Mouse (Mus musculus) small intestine, adult 2 months (tissue): ENCODE measurements around the gene Zfp523. TPM values are rescaled to one million over a fixed set of nuclear protein-coding genes. Genes with fewer than 3 reads are reported as not detected.

Source experiments
- H3K27ac ChIP-seq: fragments of 200-500 bp; 2 replicates; pipeline ENCODE4 v1.5.1; 2012; ENCODE audit warnings: low read depth, low read length, control low read depth, inconsistent platforms; ENCODE audit not compliant: insufficient read depth
- H3K27me3 ChIP-seq: fragments of 200-500 bp; 2 replicates; pipeline ENCODE4 v1.6.1; 2012; ENCODE audit warnings: mild to moderate bottlenecking, moderate library complexity, low read length, inconsistent platforms; ENCODE audit not compliant: control insufficient read depth, insufficient read depth
- H3K36me3 ChIP-seq: fragments of 200-500 bp; 2 replicates; pipeline ENCODE4 v1.6.1; 2012; ENCODE audit warnings: mild to moderate bottlenecking, low read length, control low read depth, inconsistent platforms; ENCODE audit not compliant: control insufficient read depth, insufficient read depth
- H3K4me1 ChIP-seq: fragments of 200-500 bp; 2 replicates; pipeline ENCODE4 v1.6.1; 2012; ENCODE audit warnings: low read length, inconsistent platforms, mixed read lengths; ENCODE audit not compliant: control insufficient read depth, insufficient read depth, insufficient read length
- H3K4me3 ChIP-seq: fragments of 200-500 bp; 2 replicates; pipeline ENCODE4 v1.5.1; 2012; ENCODE audit warnings: low read depth, mild to moderate bottlenecking, control low read depth, inconsistent platforms, low read length, moderate library complexity
- CTCF ChIP-seq: fragments of 200-500 bp; IDR thresholded peaks from 2 replicates; pipeline ENCODE4 v1.5.1; 2012; ENCODE audit warnings: low read depth, mild to moderate bottlenecking, control low read depth, inconsistent platforms, low read length, moderate library complexity, mixed read lengths; ENCODE audit not compliant: insufficient replicate concordance, insufficient read length; ENCODE audit errors: extremely low read depth
- POLR2A ChIP-seq: fragments of 200-500 bp; IDR thresholded peaks from 2 replicates; pipeline ENCODE4 v1.6.1; 2012; ENCODE audit warnings: low read depth, mild to moderate bottlenecking, control low read depth, inconsistent platforms, low read length, moderate library complexity
- WGBS: fragments of 180-500 bp; shearing (Covaris S2); methylation state at CpG from one replicate; pipeline ENCODE4 v1.1.7; 2018; 5-methylcytosine and 5-hydroxymethylcytosine counted together
- polyA plus RNA-seq: library from polyadenylated mRNA; depleted of rRNA; stranded (reverse); fragments of >200 nt; gene quantifications from 2 replicates; pipeline ENCODE4 v1.2.3, GENCODE M21; 2012

Gene Zfp523
- polyA plus RNA-seq, 1 experiment = 39.8 TPM

DNA sequence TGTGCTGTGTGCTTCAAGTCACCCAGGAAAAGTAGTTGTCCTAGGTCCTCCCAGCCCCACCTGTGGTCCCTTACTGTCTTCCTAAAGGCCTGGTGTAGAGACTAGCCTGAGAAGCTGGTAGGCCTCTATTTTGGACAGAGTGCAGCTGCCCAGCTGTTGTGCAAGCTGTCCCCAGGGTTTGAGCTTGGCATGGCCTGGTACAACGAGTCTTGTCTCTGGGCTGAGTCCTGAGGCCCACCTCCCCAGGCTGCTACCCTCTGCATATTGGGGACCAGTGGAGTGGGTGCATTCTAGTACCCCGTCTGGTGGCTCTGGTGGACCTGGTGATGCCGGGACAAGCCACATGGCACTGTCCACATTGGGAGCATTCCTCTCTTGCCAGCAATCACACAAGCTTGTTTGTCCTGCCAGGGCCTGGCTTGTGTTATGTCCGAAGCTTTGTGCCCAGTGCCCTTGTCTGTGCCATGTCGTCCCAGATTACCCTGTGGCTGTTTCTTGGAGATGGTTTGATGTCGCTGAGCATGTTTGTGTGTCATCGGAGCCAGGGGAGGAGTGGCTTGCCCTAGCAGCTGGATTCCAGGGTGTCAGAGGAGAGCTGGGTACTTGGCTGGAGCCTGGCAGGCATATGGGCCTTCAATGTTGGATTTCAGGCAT is 59.2 kb downstream of the Zfp523 start:
- Histone ChIP-seq H3K27me3 (no peaks in the 10 kb centered on the region), H3K27ac (no peak overlapping the region), H3K36me3 (peaks cover 33% of the 10 kb centered on the region), H3K4me3 (no peak overlapping the region), H3K4me1 (peaks cover 11% of the 10 kb centered on the region; the same call in 1 of the 2 replicates)
- 71% methylated on average over 7 of the region's 7 CpGs for WGBS
- TF ChIP-seq CTCF (no peak), POLR2A (no peak)

GRCm38 (mm10) chr17:28236636-28237015 is 59.7 kb downstream of the Zfp523 start:
- 54% methylated on average over 4 of the region's 4 CpGs for WGBS

GRCm38 (mm10) chr17:28237362-28237761 is 60.4 kb downstream of the Zfp523 start:
- no peak overlapping the region for H3K4me3 ChIP-seq
- H3K4me1 ChIP-seq = peaks cover 5% of the 10 kb centered on the region; the same call in 1 of the 2 replicates
- peaks cover 45% of the 10 kb centered on the region for H3K36me3 ChIP-seq
- H3K27ac ChIP-seq = no peak overlapping the region
- TF ChIP-seq POLR2A (no peak), CTCF (no peak)
- WGBS = 74% methylated on average over 5 of the region's 5 CpGs
- H3K27me3 ChIP-seq = no peaks in the 10 kb centered on the region

More at GRCm38 (mm10) chr17:28236636-28237015, 59.7 kb downstream of the Zfp523 start:
- peaks cover 7% of the 10 kb centered on the region; the same call in 1 of the 2 replicates for H3K4me1 ChIP-seq
- H3K36me3 ChIP-seq = peaks cover 38% of the 10 kb centered on the region
- H3K27ac ChIP-seq = no peak overlapping the region
- H3K4me3 ChIP-seq = no peak overlapping the region
- no peaks in the 10 kb centered on the region for H3K27me3 ChIP-seq
- TF ChIP-seq CTCF = no peak
- no peak for TF ChIP-seq POLR2A

DNA sequence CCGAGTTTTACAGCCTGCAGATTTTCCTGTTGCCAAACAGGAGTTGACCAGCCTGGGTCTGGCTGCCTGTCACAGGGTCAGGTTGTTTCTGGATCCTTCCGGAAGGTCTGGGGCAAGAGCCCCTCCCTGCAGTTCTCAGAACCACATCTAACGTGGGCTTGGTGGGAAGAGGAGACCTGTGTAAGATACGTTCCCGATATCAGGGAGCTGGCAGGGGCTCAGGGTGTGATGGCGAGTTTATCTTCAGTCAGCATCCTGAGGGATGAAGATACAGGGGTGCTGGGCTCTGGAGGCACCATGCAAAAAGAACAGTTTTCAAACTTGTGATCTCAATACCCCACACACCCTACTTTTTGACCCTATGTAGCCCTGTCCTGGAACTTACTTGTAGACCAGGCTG is 60.9 kb downstream of the Zfp523 start:
- 87% methylated on average over 6 of the region's 6 CpGs for WGBS
- no peak overlapping the region for H3K27ac ChIP-seq
- H3K36me3 ChIP-seq = peaks cover 49% of the 10 kb centered on the region
- H3K4me1 ChIP-seq = peaks cover 5% of the 10 kb centered on the region; the same call in 1 of the 2 replicates
- H3K4me3 ChIP-seq = no peak overlapping the region
- TF ChIP-seq POLR2A = no peak
- TF ChIP-seq CTCF = no peak
- H3K27me3 ChIP-seq = no peaks in the 10 kb centered on the region

DNA sequence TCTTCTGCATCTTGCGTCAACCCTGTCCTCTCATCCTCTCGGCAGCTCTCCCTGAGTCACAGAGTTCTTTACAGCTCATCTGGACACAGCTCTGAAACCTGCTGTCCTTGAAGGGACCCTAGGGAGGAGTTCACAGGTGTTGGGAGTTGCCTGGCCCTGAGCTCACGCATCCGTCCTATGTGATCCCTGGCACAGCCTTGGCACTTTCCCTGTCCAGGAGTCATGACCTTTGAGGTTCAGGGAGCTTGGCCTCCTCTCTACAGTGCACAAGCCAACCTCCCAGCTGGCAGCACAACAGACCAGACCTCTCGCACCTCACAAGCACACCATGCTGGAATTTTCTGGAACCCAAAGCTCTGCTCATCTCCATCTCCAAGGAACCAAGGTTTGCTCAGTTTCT is 63.9 kb downstream of the Zfp523 start:
- 91% methylated on average over 5 of the region's 5 CpGs for WGBS
- Histone ChIP-seq H3K4me3 (no peak overlapping the region), H3K27me3 (no peaks in the 10 kb centered on the region), H3K4me1 (peaks cover 7% of the 10 kb centered on the region), H3K27ac (no peak overlapping the region), H3K36me3 (peaks cover 59% of the 10 kb centered on the region)
- no peak for TF ChIP-seq POLR2A
- no peak for TF ChIP-seq CTCF

- peaks cover 54% of the 10 kb centered on the region for H3K36me3 ChIP-seq
- TF ChIP-seq POLR2A = no peak
- TF ChIP-seq CTCF = no peak
- no peak overlapping the region for H3K4me3 ChIP-seq
- peaks cover 2% of the 10 kb centered on the region; the same call in 1 of the 2 replicates for H3K4me1 ChIP-seq
- no peak overlapping the region for H3K27ac ChIP-seq
- WGBS = 86% methylated on average over 6 of the region's 6 CpGs
- H3K27me3 ChIP-seq = no peaks in the 10 kb centered on the region
These were observed 65.4 kb downstream of the Zfp523 start for GRCm38 (mm10) chr17:28242296-28242695.

- 89% methylated on average over 6 of the region's 6 CpGs for WGBS
- Histone ChIP-seq H3K4me1 (peaks cover 8% of the 10 kb centered on the region), H3K4me3 (no peak overlapping the region), H3K36me3 (peaks cover 42% of the 10 kb centered on the region), H3K27me3 (no peaks in the 10 kb centered on the region), H3K27ac (no peak overlapping the region)
- TF ChIP-seq POLR2A (no peak), CTCF (no peak)
These were observed 67.3 kb downstream of the Zfp523 start for GRCm38 (mm10) chr17:28244214-28244613.
